Mouse (Mus musculus) leukemia stem cell, adult 10-12 weeks (primary cell): ENCODE measurements around the gene Clec3a. TPM values are rescaled to one million over a fixed set of nuclear protein-coding genes. Genes with fewer than 3 reads are reported as not detected.

ENCODE experiments used
- polyA plus RNA-seq: library from polyadenylated mRNA; stranded (reverse); fragments of >175 nt; gene quantifications from 2 replicates; pipeline ENCODE4 v1.2.3, GENCODE M21; 2012; ENCODE audit warnings: low replicate concordance

Gene Clec3a
- not detected in 2 replicates for polyA plus RNA-seq

DNA sequence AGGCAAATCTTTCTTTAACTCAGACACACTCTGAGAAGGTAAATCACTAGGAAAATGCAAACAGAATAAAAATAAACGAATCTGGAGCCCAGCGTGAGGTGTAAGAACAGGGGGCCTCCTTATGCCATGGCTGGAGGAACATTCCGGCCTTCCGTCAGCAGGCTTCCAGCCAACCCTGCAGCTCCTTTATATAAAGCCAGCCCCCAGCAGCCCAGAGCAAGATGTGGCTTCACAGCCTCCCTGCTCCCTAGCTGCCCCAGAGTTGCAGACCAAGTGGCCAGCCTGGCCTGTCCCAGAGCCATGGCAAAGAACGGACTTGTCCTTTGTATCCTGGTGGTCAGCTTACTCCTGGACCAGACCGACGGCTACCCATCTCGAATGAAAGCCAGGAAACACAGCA is at the start of gene Clec3a:
Clec3a (plus strand) TSS at position 301 of the 400 bp plus-strand sequence.

DNA sequence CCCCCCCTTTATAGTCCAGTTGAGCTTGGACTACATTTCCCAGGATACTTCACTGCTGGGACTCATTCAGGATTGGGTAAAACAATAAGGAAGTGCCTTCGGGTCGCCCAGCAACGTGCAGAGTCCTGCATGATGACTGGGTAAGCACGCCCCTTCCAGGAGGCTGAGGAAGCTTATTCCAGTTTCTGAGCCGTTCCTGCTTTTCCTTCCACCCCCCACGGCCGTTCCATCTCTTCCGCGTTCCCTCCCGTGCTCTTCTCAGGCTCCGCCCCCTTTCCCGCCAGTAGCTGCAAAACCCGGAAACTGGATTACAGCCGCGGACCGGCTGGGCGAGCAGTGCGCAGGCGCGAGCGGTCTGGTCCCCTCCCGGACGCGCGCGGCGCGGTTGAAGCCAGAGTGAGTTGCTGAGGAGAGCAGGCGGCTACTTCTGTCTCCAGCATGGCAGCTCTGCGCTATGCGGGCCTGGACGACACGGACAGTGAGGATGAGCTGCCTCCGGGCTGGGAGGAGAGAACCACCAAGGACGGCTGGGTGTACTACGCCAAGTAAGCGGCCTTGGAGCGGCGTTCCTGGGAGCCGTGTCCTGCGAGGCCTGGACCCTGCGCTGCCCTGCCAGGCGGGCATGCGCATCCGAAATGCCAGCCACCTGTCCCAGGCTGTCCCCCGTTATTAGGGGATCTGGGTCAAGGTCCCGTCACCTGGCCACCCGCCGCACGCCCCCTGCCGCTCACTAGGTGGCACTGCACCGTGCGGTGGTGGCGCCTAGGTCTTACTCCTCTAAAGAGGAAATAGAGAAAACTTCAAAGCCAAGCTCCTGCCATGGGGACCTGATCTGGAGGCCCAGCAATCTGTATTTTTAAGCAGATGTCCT is 21.7 kb downstream of the Clec3a start, which contains the start of gene Wwox:
Wwox (plus strand) TSS at position 322 of the 871 bp plus-strand sequence.

Other genes starting within 250 kb of the Clec3a start
- gene Vat1l, start 212.5 kb upstream of the Clec3a start, polyA plus RNA-seq: 0.35 TPM in 1 of 2 replicates, not detected in the other
- 1.2 and 2.2 TPM in 2 replicates for gene Wwox, start 21.6 kb downstream of the Clec3a start, polyA plus RNA-seq